ENCODE assay signal across 9 mouse cellular contexts in the genomic region with DNA sequence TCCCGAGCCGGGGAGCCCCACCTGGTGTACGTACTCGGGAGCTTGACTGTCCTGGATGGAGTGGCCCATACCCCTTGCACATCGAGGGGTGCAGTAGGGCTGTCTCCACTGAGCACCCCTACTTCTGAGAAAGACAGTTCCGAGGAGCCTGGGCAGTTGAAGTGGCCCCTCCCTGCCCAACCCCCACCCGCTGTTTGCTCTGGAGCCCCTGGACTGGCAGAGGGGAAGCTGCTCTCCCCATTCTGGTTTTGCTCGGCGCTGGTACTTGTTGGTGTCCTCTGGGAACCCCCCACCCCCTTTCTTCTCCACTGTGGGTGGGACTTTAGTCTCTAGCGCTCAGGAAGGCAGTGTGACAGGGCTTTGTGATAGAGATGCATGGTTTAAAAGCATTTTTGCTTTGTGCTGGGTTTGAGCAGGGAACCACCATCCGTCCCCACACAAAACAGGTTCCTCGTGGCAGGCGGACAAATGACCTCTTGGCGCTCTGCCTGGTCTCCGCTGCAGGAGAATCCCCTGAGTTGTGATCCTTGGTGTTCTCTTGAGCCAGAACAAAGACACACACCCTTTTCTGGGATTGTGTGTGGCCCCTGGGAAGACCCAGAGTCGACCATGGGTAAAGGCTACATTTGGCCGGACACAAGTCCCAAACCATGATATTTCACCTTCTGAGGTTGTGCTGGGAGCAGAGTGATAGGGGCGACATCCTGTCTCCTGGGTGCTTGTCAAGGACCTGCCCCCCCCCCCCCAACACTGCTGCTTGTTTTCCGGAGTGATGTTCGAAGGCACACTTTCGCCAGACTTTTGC. TPM values are rescaled to one million over a fixed set of nuclear protein-coding genes. Genes with fewer than 3 reads are reported as not detected.
DNase-seq lines count a peak whose midpoint lies in the region; ATAC-seq and TF ChIP-seq lines count a peak whose summit lies in the region.
"Had no signal": no experiment of that assay in that cellular context is flagged by ENCODE, and none has a peak within 500 bp of the region (broad histone marks: within the 10 kb centered on the region; RNA-seq: fewer than 3 reads in every experiment).

No protein-coding gene starts in this region.

- ATAC-seq in hindbrain, embryonic 12.5 days (ENCODE audit: low FRiP score), result peak; percentile 74

- peak overlapping the region; percentile 86 for H3K9ac ChIP-seq in hindbrain, embryonic 12.5 days

- no peaks in the 10 kb centered on the region for H3K36me3 ChIP-seq in hindbrain, embryonic 12.5 days

- H3K27me3 ChIP-seq in hindbrain, embryonic 12.5 days, result no peaks in the 10 kb centered on the region

- TF ChIP-seq CTCF in layer of hippocampus, adult 2 months (conservative IDR thresholded peaks at IDR 0.05), result no peak

- peak overlapping the region; percentile 94 for H3K27ac ChIP-seq in layer of hippocampus, adult 2 months
- H3K27ac ChIP-seq in hindbrain, embryonic 12.5 days, result peak overlapping the region; percentile 76

- peak overlapping the region; percentile 79 for H3K4me3 ChIP-seq in layer of hippocampus, adult 2 months
- peak overlapping the region; percentile 80 for H3K4me3 ChIP-seq in hindbrain, embryonic 12.5 days
- H3K4me3 ChIP-seq: myocyte had no signal

- H3K9me3 ChIP-seq in hindbrain, embryonic 12.5 days (replicated peaks), result no peaks in the 10 kb centered on the region

- WGBS in hindbrain, embryonic 12.5 days, result 5% methylated on average over 21 of the region's 21 CpGs

- peaks cover 39% of the 10 kb centered on the region for H3K4me1 ChIP-seq in hindbrain, embryonic 12.5 days

- H3K4me2 ChIP-seq in hindbrain, embryonic 12.5 days (replicated peaks), result peak overlapping the region; percentile 56

- DNase-seq in layer of hippocampus, adult 2 months (ENCODE audit: low spot score in 2 of 2), result no peak
- no peak for DNase-seq in layer of hippocampus, postnatal 25 days (ENCODE audit: extremely low spot score in 1 of 2, low spot score in 1 of 2)
- peak; percentile 23 for DNase-seq in embryo, embryonic 11.5 days (ENCODE audit: low read depth, low spot score)
- DNase-seq in mesoderm, embryonic 11.5 days (ENCODE audit: low read depth, low spot score), result peak; percentile 49
- DNase-seq in thymus, postnatal 14 days, result no peak
- no peak for DNase-seq in frontal cortex, adult 2 months (ENCODE audit: extremely low spot score in 1 of 2, low spot score in 1 of 2)
- DNase-seq in gastrocnemius, postnatal 25 days, result no peak

RNA-seq across cellular contexts. Expression of gene D430019H16Rik, which starts 0.8 kb away (rescaled TPM):
- 100 to 1,000 TPM; 115 to 116 TPM for total RNA-seq in layer of hippocampus, adult 2 months (2021)
- 100 to 1,000 TPM; 122 to 131 TPM for total RNA-seq in layer of hippocampus, postnatal 25 days (2021)
- polyA plus RNA-seq in hindbrain, embryonic 12.5 days (2016; fragmentation: Nextera tagmentation; extraction: Ambion mirVana), result 7.0 and 8.1 TPM in 2 replicates
- 66.2 and 79.3 TPM in 2 replicates for polyA plus RNA-seq in frontal cortex, adult 2 months (2012; rRNA removed)
- total RNA-seq in gastrocnemius, postnatal 25 days (2021), result under 1 TPM; 0.43 to 0.46 TPM

Comparison
In these comparisons a context has a peak if more than half of its experiments do, and no peak if none do; other contexts are left out.
1. DNase-seq: peak in embryo, embryonic 11.5 days (single experiment) and mesoderm, embryonic 11.5 days (single experiment); none in layer of hippocampus, adult 2 months (0 of 2), layer of hippocampus, postnatal 25 days (0 of 2), thymus, postnatal 14 days (single experiment), frontal cortex, adult 2 months (0 of 2) and gastrocnemius, postnatal 25 days (single experiment).
2. RNA of gene D430019H16Rik, which starts 0.8 kb away (total RNA-seq): 122 to 131 TPM in layer of hippocampus, postnatal 25 days and 115 to 116 TPM in layer of hippocampus, adult 2 months; 0.43 to 0.46 TPM in gastrocnemius, postnatal 25 days; every median in the first group is over 10 times any median in the second.